Mouse (Mus musculus): Measurements from ENCODE around the gene Spice1. TPM values are rescaled to one million over a fixed set of nuclear protein-coding genes. Genes with fewer than 3 reads are reported as not detected.
A peak's percentile ranks its signal among the peaks of the same experiment; 100 is the strongest.

Spice1 gene
- polyA plus RNA-seq, 1 experiment: 8.9 TPM

GRCm38 (mm10) chr16:44361921-44362890 is 15.3 kb downstream of the Spice1 start:
- TF ChIP-seq POLR2A (IDR thresholded peaks at IDR 0.05; ENCODE audit: borderline replicate concordance, extremely low read depth, low read depth, low read length) (no peak), CTCF (IDR thresholded peaks at IDR 0.05; ENCODE audit: insufficient read depth, low read length) (peak; percentile 39; the same call in 1 of the 2 replicates)
- peaks cover 5% of the 10 kb centered on the region for H3K4me1 ChIP-seq (ENCODE audit: control insufficient read depth, insufficient read depth, low read length)
- no peak overlapping the region for H3K4me3 ChIP-seq (replicated peaks; ENCODE audit: extremely low read depth, low read depth, low read length)
- DNase-seq: no peak
- 79% methylated on average over 10 of the region's 10 CpGs for WGBS

- whole genome bisulfite sequencing: 91% methylated on average over 7 of the region's 7 CpGs
- H3K4me3 ChIP-seq (replicated peaks; ENCODE audit: extremely low read depth, low read depth, low read length): no peak overlapping the region
- no peak for TF ChIP-seq CTCF (IDR thresholded peaks at IDR 0.05; ENCODE audit: insufficient read depth, low read length)
- no peak for TF ChIP-seq POLR2A (IDR thresholded peaks at IDR 0.05; ENCODE audit: borderline replicate concordance, extremely low read depth, low read depth, low read length)
- no peaks in the 10 kb centered on the region for H3K4me1 ChIP-seq (ENCODE audit: control insufficient read depth, insufficient read depth, low read length)
- no peak for DNase-seq
Measured at GRCm38 (mm10) chr16:44365522-44365921, 18.6 kb downstream of the Spice1 start.

- Histone ChIP-seq H3K4me1 (ENCODE audit: control insufficient read depth, insufficient read depth, low read length) (no peaks in the 10 kb centered on the region), H3K4me3 (replicated peaks; ENCODE audit: extremely low read depth, low read depth, low read length) (no peak overlapping the region)
- DNase-seq: no peak
- WGBS: 91% methylated on average over 4 of the region's 4 CpGs
- TF ChIP-seq CTCF (IDR thresholded peaks at IDR 0.05; ENCODE audit: insufficient read depth, low read length) (no peak), POLR2A (IDR thresholded peaks at IDR 0.05; ENCODE audit: borderline replicate concordance, extremely low read depth, low read depth, low read length) (no peak)
Measured at GRCm38 (mm10) chr16:44375459-44375858, 28.5 kb downstream of the Spice1 start.

- TF ChIP-seq CTCF (IDR thresholded peaks at IDR 0.05; ENCODE audit: insufficient read depth, low read length) (no peak), POLR2A (IDR thresholded peaks at IDR 0.05; ENCODE audit: borderline replicate concordance, extremely low read depth, low read depth, low read length) (no peak)
- no peak for DNase-seq
- Histone ChIP-seq H3K4me3 (replicated peaks; ENCODE audit: extremely low read depth, low read depth, low read length) (no peak overlapping the region), H3K4me1 (ENCODE audit: control insufficient read depth, insufficient read depth, low read length) (no peaks in the 10 kb centered on the region)
- WGBS: 80% methylated on average over 4 of the region's 4 CpGs
Measured at GRCm38 (mm10) chr16:44380006-44380405, 33.1 kb downstream of the Spice1 start.

GRCm38 (mm10) chr16:44381578-44381977 is 34.7 kb downstream of the Spice1 start:
- Histone ChIP-seq H3K4me1 (ENCODE audit: control insufficient read depth, insufficient read depth, low read length) (no peaks in the 10 kb centered on the region), H3K4me3 (replicated peaks; ENCODE audit: extremely low read depth, low read depth, low read length) (no peak overlapping the region)
- no peak for TF ChIP-seq POLR2A (IDR thresholded peaks at IDR 0.05; ENCODE audit: borderline replicate concordance, extremely low read depth, low read depth, low read length)
- 61% methylated on average over 2 of the region's 5 CpGs for WGBS
- DNase-seq: no peak

GRCm38 (mm10) chr16:44383549-44383948 is 36.6 kb downstream of the Spice1 start:
- no peaks in the 10 kb centered on the region for H3K4me1 ChIP-seq (ENCODE audit: control insufficient read depth, insufficient read depth, low read length)
- H3K4me3 ChIP-seq (replicated peaks; ENCODE audit: extremely low read depth, low read depth, low read length): no peak overlapping the region
- 60% methylated on average over 2 of the region's 2 CpGs for WGBS
- no peak for DNase-seq
- TF ChIP-seq POLR2A (IDR thresholded peaks at IDR 0.05; ENCODE audit: borderline replicate concordance, extremely low read depth, low read depth, low read length) (no peak), CTCF (IDR thresholded peaks at IDR 0.05; ENCODE audit: insufficient read depth, low read length) (no peak)

- Histone ChIP-seq H3K4me3 (replicated peaks; ENCODE audit: extremely low read depth, low read depth, low read length) (no peak overlapping the region), H3K4me1 (ENCODE audit: control insufficient read depth, insufficient read depth, low read length) (no peaks in the 10 kb centered on the region)
- WGBS: 70% methylated on average over 1 of the region's 1 CpGs
- no peak for TF ChIP-seq POLR2A (IDR thresholded peaks at IDR 0.05; ENCODE audit: borderline replicate concordance, extremely low read depth, low read depth, low read length)
- no peak for TF ChIP-seq CTCF (IDR thresholded peaks at IDR 0.05; ENCODE audit: insufficient read depth, low read length)
- DNase-seq: no peak
Measured at GRCm38 (mm10) chr16:44384251-44384650, 37.3 kb downstream of the Spice1 start.

- H3K4me3 ChIP-seq (replicated peaks; ENCODE audit: extremely low read depth, low read depth, low read length): no peak overlapping the region
- TF ChIP-seq CTCF (IDR thresholded peaks at IDR 0.05; ENCODE audit: insufficient read depth, low read length) (peak; percentile 92), POLR2A (IDR thresholded peaks at IDR 0.05; ENCODE audit: borderline replicate concordance, extremely low read depth, low read depth, low read length) (no peak)
- H3K4me1 ChIP-seq (ENCODE audit: control insufficient read depth, insufficient read depth, low read length): 0 out of 2 replicates have a peak, but pooled peaks cover 2% of the 10 kb centered on the region
- 33% methylated on average over 9 of the region's 9 CpGs for WGBS
- peak; percentile 25 for DNase-seq
Measured at GRCm38 (mm10) chr16:44391877-44392548, 45.1 kb downstream of the Spice1 start.

GRCm38 (mm10) chr16:44394577-44395243 is 47.8 kb downstream of the Spice1 start, which contains the start of gene Cfap44:
Gene Cfap44, plus strand, starts transcription at chr16:44394796.
- H3K4me1 ChIP-seq (ENCODE audit: control insufficient read depth, insufficient read depth, low read length): 0 out of 2 replicates have a peak, but pooled peaks cover 2% of the 10 kb centered on the region
- no peak within 1 kb of the TSS for H3K4me3 ChIP-seq (replicated peaks; ENCODE audit: extremely low read depth, low read depth, low read length)
- WGBS: 3% methylated on average over 17 of the region's 17 CpGs
- TF ChIP-seq POLR2A (IDR thresholded peaks at IDR 0.05; ENCODE audit: borderline replicate concordance, extremely low read depth, low read depth, low read length): peak; percentile 10; the same call in 1 of the 2 replicates
- no peak for TF ChIP-seq CTCF (IDR thresholded peaks at IDR 0.05; ENCODE audit: insufficient read depth, low read length)
- DNase-seq: peak; percentile 37

Measured in lung, adult 2 months (tissue).